Mouse (Mus musculus): Measurements from ENCODE around the gene Arhgap30. TPM values are rescaled to one million over a fixed set of nuclear protein-coding genes. Genes with fewer than 3 reads are reported as not detected.

The Arhgap30 gene
- polyA plus RNA-seq, 1 experiment from 2014 or later = 1.3 TPM

DNA sequence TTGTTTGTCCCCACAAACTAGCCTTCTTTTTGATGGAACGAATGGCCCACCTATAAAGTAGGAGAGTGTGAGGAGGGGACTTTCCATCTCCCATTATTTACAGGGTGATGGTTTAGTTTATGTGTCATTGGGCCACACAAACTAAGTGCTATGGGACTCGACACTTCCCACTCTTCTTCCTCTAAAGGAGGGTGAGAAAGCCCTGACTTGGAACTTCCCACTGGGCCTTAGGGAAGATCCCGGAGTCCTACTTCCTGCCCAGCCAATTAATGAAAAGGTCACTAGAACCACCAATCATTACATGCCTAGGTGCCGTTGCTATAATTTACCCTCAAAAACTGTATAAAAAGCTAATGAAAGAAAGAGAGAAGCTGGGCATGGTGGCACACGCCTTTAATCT, 43.4 kb downstream of the Arhgap30 start:
- Histone ChIP-seq H3K27me3 (replicated peaks; ENCODE audit: control insufficient read depth, insufficient read depth, low read length) (no peaks in the 10 kb centered on the region), H3K9me3 (ENCODE audit: control insufficient read depth) (no peaks in the 10 kb centered on the region), H3K36me3 (ENCODE audit: control insufficient read depth, insufficient read depth) (no peaks in the 10 kb centered on the region), H3K4me1 (replicated peaks; ENCODE audit: control insufficient read depth, insufficient read depth, low read length) (peaks cover 7% of the 10 kb centered on the region; the same call in 1 of the 2 replicates), H3K27ac (ENCODE audit: low read depth, low read length) (no peak overlapping the region), H3K4me2 (replicated peaks; ENCODE audit: low read depth) (no peak overlapping the region), H3K9ac (ENCODE audit: low read depth, low read length) (no peak overlapping the region), H3K4me3 (ENCODE audit: low read depth, low read length) (no peak overlapping the region)
- ATAC-seq = no peak
- TF ChIP-seq CTCF (IDR thresholded peaks at IDR 0.05; ENCODE audit: low read depth) = no peak
- WGBS = 81% methylated on average over 5 of the region's 5 CpGs

DNA sequence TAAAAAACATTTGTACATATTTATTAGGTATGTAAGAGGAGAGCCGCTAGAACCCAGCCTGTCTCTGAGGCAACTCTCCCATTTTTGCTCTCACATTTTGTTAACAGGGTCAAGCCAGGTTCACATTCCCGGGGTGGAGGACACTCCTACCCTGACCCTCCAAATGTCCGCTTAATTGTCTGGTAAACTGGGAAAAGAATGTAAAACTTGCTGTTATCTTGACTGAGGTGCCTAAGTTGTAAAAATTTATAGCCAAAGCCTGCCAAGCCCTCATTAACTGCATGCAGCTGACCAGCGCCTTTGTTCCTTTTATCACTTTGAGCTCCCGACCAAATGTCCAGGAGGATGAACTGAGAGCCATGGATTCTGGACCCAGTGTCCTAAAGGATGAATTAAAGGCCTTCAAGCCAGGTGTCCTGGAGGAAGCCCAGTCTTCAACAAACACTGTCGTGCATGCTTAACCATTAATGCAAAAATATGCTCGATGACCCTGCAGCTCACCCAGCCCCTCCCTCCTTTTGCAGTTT, 46.6 kb downstream of the Arhgap30 start:
- Histone ChIP-seq H3K9ac (ENCODE audit: low read depth, low read length) (no peak overlapping the region), H3K36me3 (ENCODE audit: control insufficient read depth, insufficient read depth) (no peaks in the 10 kb centered on the region), H3K9me3 (ENCODE audit: control insufficient read depth) (no peaks in the 10 kb centered on the region), H3K4me3 (ENCODE audit: low read depth, low read length) (no peak overlapping the region), H3K4me1 (replicated peaks; ENCODE audit: control insufficient read depth, insufficient read depth, low read length) (peaks cover 17% of the 10 kb centered on the region), H3K27ac (ENCODE audit: low read depth, low read length) (no peak overlapping the region), H3K4me2 (replicated peaks; ENCODE audit: low read depth) (no peak overlapping the region), H3K27me3 (replicated peaks; ENCODE audit: control insufficient read depth, insufficient read depth, low read length) (no peaks in the 10 kb centered on the region)
- WGBS = 16% methylated on average over 7 of the region's 7 CpGs
- ATAC-seq = no peak
- no peak for TF ChIP-seq CTCF (IDR thresholded peaks at IDR 0.05; ENCODE audit: low read depth)

DNA sequence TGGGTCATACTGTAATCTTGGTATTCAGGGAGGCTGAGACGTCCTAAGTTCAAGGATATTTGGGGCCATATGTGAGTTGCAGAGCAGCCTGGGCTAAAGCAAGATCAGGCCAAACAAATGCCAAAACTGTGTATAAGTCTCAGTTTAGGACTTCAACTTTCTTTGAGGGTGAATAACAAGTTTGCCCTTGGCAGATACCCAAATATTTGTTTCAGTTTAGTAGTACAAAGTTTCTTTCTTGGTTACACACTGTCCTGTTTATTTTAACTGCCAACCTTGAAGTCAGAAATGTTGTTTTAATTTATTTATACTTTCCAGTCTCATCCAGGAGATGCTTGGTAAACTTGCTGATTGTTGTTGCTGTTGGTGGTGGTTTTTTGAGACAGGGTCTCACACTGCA, 47.2 kb downstream of the Arhgap30 start:
- no peaks in the 10 kb centered on the region for H3K36me3 ChIP-seq (ENCODE audit: control insufficient read depth, insufficient read depth)
- H3K4me1 ChIP-seq (replicated peaks; ENCODE audit: control insufficient read depth, insufficient read depth, low read length) = peaks cover 19% of the 10 kb centered on the region
- H3K9me3 ChIP-seq (ENCODE audit: control insufficient read depth) = no peaks in the 10 kb centered on the region
- ATAC-seq = no peak
- no peak overlapping the region for H3K4me3 ChIP-seq (ENCODE audit: low read depth, low read length)
- H3K27ac ChIP-seq (ENCODE audit: low read depth, low read length) = no peak overlapping the region
- H3K4me2 ChIP-seq (replicated peaks; ENCODE audit: low read depth) = no peak overlapping the region
- no peak overlapping the region for H3K9ac ChIP-seq (ENCODE audit: low read depth, low read length)
- no peaks in the 10 kb centered on the region for H3K27me3 ChIP-seq (replicated peaks; ENCODE audit: control insufficient read depth, insufficient read depth, low read length)
- TF ChIP-seq CTCF (IDR thresholded peaks at IDR 0.05; ENCODE audit: low read depth) = no peak
- WGBS = 23% methylated on average over 1 of the region's 1 CpGs

DNA sequence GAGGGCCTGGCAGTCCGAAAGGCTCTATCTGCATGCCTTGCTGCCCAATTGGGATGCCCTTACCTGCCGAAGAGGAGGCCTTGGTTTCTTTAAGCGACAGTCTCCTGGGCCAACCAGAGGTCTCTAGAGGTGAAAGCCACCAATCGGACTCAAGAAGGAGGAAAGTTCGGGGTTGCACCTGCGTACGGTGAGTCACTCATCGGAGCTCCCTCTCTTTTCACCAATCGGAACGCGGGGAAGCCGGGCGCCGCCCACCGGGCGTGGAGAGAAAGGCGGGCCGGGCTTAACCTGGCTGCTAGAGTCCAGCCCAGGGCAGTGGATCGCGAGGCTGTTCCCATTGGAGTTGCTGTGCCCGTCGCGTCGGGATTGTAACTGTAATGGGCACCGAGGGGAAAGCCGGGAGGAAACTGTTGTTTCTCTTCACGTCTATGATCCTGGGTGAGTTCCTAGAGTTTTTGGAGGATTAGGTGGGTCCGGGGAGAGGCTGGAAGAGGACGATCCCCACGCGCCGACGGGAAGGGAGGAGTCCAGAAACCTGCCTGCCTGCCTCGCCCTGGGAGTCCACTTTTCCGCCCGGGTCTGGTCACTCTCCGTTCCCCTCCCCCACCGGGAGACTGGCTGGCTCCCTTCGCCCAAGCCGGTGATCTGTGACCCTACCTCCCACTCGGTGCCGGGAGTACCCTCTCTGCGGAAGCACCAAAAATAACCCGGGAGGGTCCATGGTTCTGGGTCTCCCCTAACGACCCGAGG, 48.7 kb downstream of the Arhgap30 start, which contains the start of gene F11r:
TSS of gene F11r (plus strand) at position 272 of the 750 bp plus-strand sequence.
- Histone ChIP-seq H3K9me3 (ENCODE audit: control insufficient read depth) (no peaks in the 10 kb centered on the region), H3K9ac (ENCODE audit: low read depth, low read length) (peak within 1 kb of the TSS; percentile 57), H3K36me3 (ENCODE audit: control insufficient read depth, insufficient read depth) (no peaks in the 10 kb centered on the region), H3K27ac (ENCODE audit: low read depth, low read length) (peak within 1 kb of the TSS; percentile 86), H3K4me3 (ENCODE audit: low read depth, low read length) (peak within 1 kb of the TSS; percentile 59), H3K4me1 (replicated peaks; ENCODE audit: control insufficient read depth, insufficient read depth, low read length) (peaks cover 26% of the 10 kb centered on the region), H3K27me3 (replicated peaks; ENCODE audit: control insufficient read depth, insufficient read depth, low read length) (no peaks in the 10 kb centered on the region), H3K4me2 (replicated peaks; ENCODE audit: low read depth) (peak within 1 kb of the TSS; percentile 70)
- ATAC-seq = peak; percentile 95
- TF ChIP-seq CTCF (IDR thresholded peaks at IDR 0.05; ENCODE audit: low read depth) = no peak; the same call in 1 of the 2 replicates
- WGBS = under 1% methylated on average over 45 of the region's 46 CpGs

DNA sequence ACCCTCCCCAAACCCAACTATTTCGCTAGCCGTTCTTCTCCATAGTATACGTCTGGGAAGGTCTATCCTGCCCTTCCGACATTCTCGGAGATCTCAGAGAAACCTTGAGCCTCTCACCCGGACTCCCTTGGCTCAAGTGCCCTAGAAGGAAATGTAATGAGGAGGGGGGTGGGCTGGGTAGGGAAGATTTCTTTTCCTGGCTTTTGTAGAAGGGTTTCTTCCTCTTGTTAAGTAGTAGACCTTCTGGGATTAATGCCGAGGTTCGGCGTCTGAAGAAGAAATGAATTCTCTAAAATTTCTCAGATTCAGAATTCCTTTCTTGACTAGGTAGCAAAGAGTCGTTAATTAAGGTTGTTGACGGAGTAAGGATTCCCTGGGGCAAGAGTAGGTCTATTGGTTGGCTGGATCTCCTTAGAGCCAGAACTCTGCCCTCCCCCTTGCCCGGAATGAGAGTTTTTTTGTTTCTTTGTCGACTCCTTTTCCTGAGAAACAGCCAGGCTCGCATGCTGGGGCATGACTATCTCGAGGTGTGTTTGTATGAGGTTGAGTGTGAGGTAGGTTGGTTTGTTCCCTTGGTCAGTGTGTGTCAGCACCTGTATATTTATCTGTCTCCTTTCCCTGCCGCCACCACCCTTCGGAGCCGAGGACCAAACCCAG, 49.4 kb downstream of the Arhgap30 start:
- Histone ChIP-seq H3K4me2 (replicated peaks; ENCODE audit: low read depth) (peak overlapping the region; percentile 70), H3K9me3 (ENCODE audit: control insufficient read depth) (no peaks in the 10 kb centered on the region), H3K4me1 (replicated peaks; ENCODE audit: control insufficient read depth, insufficient read depth, low read length) (peaks cover 26% of the 10 kb centered on the region), H3K27ac (ENCODE audit: low read depth, low read length) (peak overlapping the region; percentile 86), H3K4me3 (ENCODE audit: low read depth, low read length) (peak overlapping the region; percentile 59), H3K36me3 (ENCODE audit: control insufficient read depth, insufficient read depth) (no peaks in the 10 kb centered on the region), H3K9ac (ENCODE audit: low read depth, low read length) (peak overlapping the region; percentile 57), H3K27me3 (replicated peaks; ENCODE audit: control insufficient read depth, insufficient read depth, low read length) (no peaks in the 10 kb centered on the region)
- 4% methylated on average over 18 of the region's 18 CpGs for WGBS
- TF ChIP-seq CTCF (IDR thresholded peaks at IDR 0.05; ENCODE audit: low read depth) = no peak
- ATAC-seq = no peak

DNA sequence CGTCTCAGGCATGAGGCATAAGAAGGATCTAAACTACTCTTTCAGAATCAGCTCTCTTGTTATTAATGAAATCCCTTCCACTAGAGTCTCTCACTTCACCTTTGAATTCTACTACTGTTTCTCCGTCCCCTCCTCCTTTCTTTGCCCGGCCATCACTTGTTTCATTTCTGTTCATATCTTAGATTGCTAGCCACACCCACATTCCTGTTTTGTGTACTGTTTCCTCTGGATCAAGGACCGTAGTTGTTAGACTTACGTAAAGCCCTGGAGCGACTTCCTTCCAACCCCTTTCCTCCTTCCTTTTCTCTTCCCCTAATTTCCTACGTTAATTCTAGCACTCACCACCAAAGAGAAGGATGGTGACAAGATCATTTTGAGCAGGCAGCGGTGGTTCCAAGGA, 50.3 kb downstream of the Arhgap30 start:
- no peak for TF ChIP-seq CTCF (IDR thresholded peaks at IDR 0.05; ENCODE audit: low read depth)
- ATAC-seq = no peak
- Histone ChIP-seq H3K9ac (ENCODE audit: low read depth, low read length) (no peak overlapping the region), H3K4me3 (ENCODE audit: low read depth, low read length) (peak overlapping the region; percentile 59), H3K27ac (ENCODE audit: low read depth, low read length) (peak overlapping the region; percentile 86), H3K27me3 (replicated peaks; ENCODE audit: control insufficient read depth, insufficient read depth, low read length) (no peaks in the 10 kb centered on the region), H3K4me1 (replicated peaks; ENCODE audit: control insufficient read depth, insufficient read depth, low read length) (peaks cover 26% of the 10 kb centered on the region), H3K9me3 (ENCODE audit: control insufficient read depth) (no peaks in the 10 kb centered on the region), H3K4me2 (replicated peaks; ENCODE audit: low read depth) (peak overlapping the region; percentile 70), H3K36me3 (ENCODE audit: control insufficient read depth, insufficient read depth) (no peaks in the 10 kb centered on the region)
- 21% methylated on average over 8 of the region's 8 CpGs for WGBS
